Mouse (Mus musculus): ENCODE data around the gene Lrwd1. TPM values are rescaled to one million over a fixed set of nuclear protein-coding genes. Genes with fewer than 3 reads are reported as not detected.
"Not testable (repeated sequence)": the region's sequence is repeated elsewhere in the genome, so short reads cannot be mapped to it uniquely, and the experiment has no call there.

Lrwd1 gene
- total and polyA plus RNA-seq, 3 experiments = 16.6 to 92.6 (median 43.3) TPM

GRCm38 (mm10) chr5:136155399-136155798 lies 19.5 kb upstream of the Lrwd1 start:
- ATAC-seq (ENCODE audit: extremely low read depth, insufficient number of reproducible peaks, low FRiP score, poor library complexity, severe bottlenecking) = no peak
- Histone ChIP-seq H3K9me3 (replicated peaks) (0 out of 2 replicates have a peak, but pooled peaks cover 8% of the 10 kb centered on the region), H3K27me3 (ENCODE audit: insufficient read depth, low read length) (no peaks in the 10 kb centered on the region), H3K4me3 (ENCODE audit: low read depth, low read length) (no peak overlapping the region), H3K36me3 (replicated peaks) (peaks cover 49% of the 10 kb centered on the region), H3K4me1 (ENCODE audit: insufficient read depth, low read depth, low read length) (peaks cover 29% of the 10 kb centered on the region)
- no peak for TF ChIP-seq CTCF (IDR thresholded peaks at IDR 0.05; ENCODE audit: low read depth, low read length)
- no peak for DNase-seq (ENCODE audit: low spot score)

GRCm38 (mm10) chr5:136152365-136152764 lies 16.5 kb upstream of the Lrwd1 start:
- Histone ChIP-seq H3K36me3 (replicated peaks) (peaks cover 49% of the 10 kb centered on the region), H3K27me3 (ENCODE audit: insufficient read depth, low read length) (no peaks in the 10 kb centered on the region), H3K9me3 (replicated peaks) (0 out of 2 replicates have a peak, but pooled peaks cover 8% of the 10 kb centered on the region), H3K4me1 (ENCODE audit: insufficient read depth, low read depth, low read length) (peaks cover 53% of the 10 kb centered on the region), H3K4me3 (ENCODE audit: low read depth, low read length) (no peak overlapping the region)
- no peak for DNase-seq (ENCODE audit: low spot score)
- no peak for ATAC-seq (ENCODE audit: extremely low read depth, insufficient number of reproducible peaks, low FRiP score, poor library complexity, severe bottlenecking)
- TF ChIP-seq GATA1 (IDR thresholded peaks at IDR 0.05; ENCODE audit: borderline replicate concordance, low read length) (no peak), CTCF (IDR thresholded peaks at IDR 0.05; ENCODE audit: low read depth, low read length) (no peak), GATA2 (IDR thresholded peaks at IDR 0.05; ENCODE audit: borderline replicate concordance, low read depth, low read length) (no peak), TAL1 (conservative IDR thresholded peaks at IDR 0.05; ENCODE audit: low read depth, low read length) (no peak), POLR2AphosphoS5 (IDR thresholded peaks at IDR 0.05; ENCODE audit: insufficient replicate concordance, low read depth, low read length) (no peak)

- H3K4me3 ChIP-seq (ENCODE audit: low read depth, low read length); H3K27me3 ChIP-seq (ENCODE audit: insufficient read depth, low read length); DNase-seq (ENCODE audit: low spot score); H3K9me3 ChIP-seq (replicated peaks): not testable (repeated sequence)
- peaks cover 38% of the 10 kb centered on the region for H3K36me3 ChIP-seq (replicated peaks)
- ATAC-seq (ENCODE audit: extremely low read depth, insufficient number of reproducible peaks, low FRiP score, poor library complexity, severe bottlenecking) = peak; percentile 97
- peak; percentile 65; the same call in 1 of the 2 replicates for TF ChIP-seq TAL1 (conservative IDR thresholded peaks at IDR 0.05; ENCODE audit: low read depth, low read length)
- peaks cover 81% of the 10 kb centered on the region for H3K4me1 ChIP-seq (ENCODE audit: insufficient read depth, low read depth, low read length)
These were observed 13.3 kb upstream of the Lrwd1 start for GRCm38 (mm10) chr5:136149134-136149576.

- no peak for ATAC-seq (ENCODE audit: extremely low read depth, insufficient number of reproducible peaks, low FRiP score, poor library complexity, severe bottlenecking)
- TF ChIP-seq POLR2AphosphoS5 (IDR thresholded peaks at IDR 0.05; ENCODE audit: insufficient replicate concordance, low read depth, low read length) (no peak), TAL1 (conservative IDR thresholded peaks at IDR 0.05; ENCODE audit: low read depth, low read length) (no peak), GATA1 (IDR thresholded peaks at IDR 0.05; ENCODE audit: borderline replicate concordance, low read length) (no peak), GATA2 (IDR thresholded peaks at IDR 0.05; ENCODE audit: borderline replicate concordance, low read depth, low read length) (no peak), CTCF (IDR thresholded peaks at IDR 0.05; ENCODE audit: low read depth, low read length) (no peak)
- Histone ChIP-seq H3K4me3 (ENCODE audit: low read depth, low read length) (peak overlapping the region; percentile 27; the same call in 1 of the 2 replicates), H3K4me1 (ENCODE audit: insufficient read depth, low read depth, low read length) (peaks cover 76% of the 10 kb centered on the region), H3K36me3 (replicated peaks) (peaks cover 27% of the 10 kb centered on the region), H3K27me3 (ENCODE audit: insufficient read depth, low read length) (no peaks in the 10 kb centered on the region), H3K9me3 (replicated peaks) (0 out of 2 replicates have a peak, but pooled peaks cover 7% of the 10 kb centered on the region)
- no peak for DNase-seq (ENCODE audit: low spot score)
These were observed 11.8 kb upstream of the Lrwd1 start for GRCm38 (mm10) chr5:136147704-136148103.

GRCm38 (mm10) chr5:136146936-136147335 lies 11.1 kb upstream of the Lrwd1 start:
- Histone ChIP-seq H3K9me3 (replicated peaks) (0 out of 2 replicates have a peak, but pooled peaks cover 7% of the 10 kb centered on the region), H3K36me3 (replicated peaks) (peaks cover 27% of the 10 kb centered on the region), H3K4me1 (ENCODE audit: insufficient read depth, low read depth, low read length) (peaks cover 72% of the 10 kb centered on the region), H3K27me3 (ENCODE audit: insufficient read depth, low read length) (no peaks in the 10 kb centered on the region), H3K4me3 (ENCODE audit: low read depth, low read length) (no peak overlapping the region; the same call in 1 of the 2 replicates)
- no peak for TF ChIP-seq GATA1 (IDR thresholded peaks at IDR 0.05; ENCODE audit: borderline replicate concordance, low read length)
- TF ChIP-seq TAL1 (conservative IDR thresholded peaks at IDR 0.05; ENCODE audit: low read depth, low read length) = no peak
- no peak for TF ChIP-seq GATA2 (IDR thresholded peaks at IDR 0.05; ENCODE audit: borderline replicate concordance, low read depth, low read length)
- no peak for TF ChIP-seq CTCF (IDR thresholded peaks at IDR 0.05; ENCODE audit: low read depth, low read length)
- no peak for TF ChIP-seq POLR2AphosphoS5 (IDR thresholded peaks at IDR 0.05; ENCODE audit: insufficient replicate concordance, low read depth, low read length)
- ATAC-seq (ENCODE audit: extremely low read depth, insufficient number of reproducible peaks, low FRiP score, poor library complexity, severe bottlenecking) (no peak), DNase-seq (ENCODE audit: low spot score) (peak; percentile 18)

GRCm38 (mm10) chr5:136144606-136145430 lies 8.9 kb upstream of the Lrwd1 start:
- Histone ChIP-seq H3K4me1 (ENCODE audit: insufficient read depth, low read depth, low read length) (peaks cover 69% of the 10 kb centered on the region), H3K27me3 (ENCODE audit: insufficient read depth, low read length) (no peaks in the 10 kb centered on the region), H3K9me3 (replicated peaks) (0 out of 2 replicates have a peak, but pooled peaks cover 4% of the 10 kb centered on the region), H3K36me3 (replicated peaks) (peaks cover 38% of the 10 kb centered on the region), H3K4me3 (ENCODE audit: low read depth, low read length) (peak overlapping the region; percentile 43; the same call in 1 of the 2 replicates)
- TF ChIP-seq TAL1 (conservative IDR thresholded peaks at IDR 0.05; ENCODE audit: low read depth, low read length) (peak; percentile 34; the same call in 1 of the 2 replicates), CTCF (IDR thresholded peaks at IDR 0.05; ENCODE audit: low read depth, low read length) (no peak)
- DNase-seq (ENCODE audit: low spot score) (no peak), ATAC-seq (ENCODE audit: extremely low read depth, insufficient number of reproducible peaks, low FRiP score, poor library complexity, severe bottlenecking) (no peak)
